Mouse (Mus musculus): ENCODE results near the gene Hexb.

Gene Hexb

DNA sequence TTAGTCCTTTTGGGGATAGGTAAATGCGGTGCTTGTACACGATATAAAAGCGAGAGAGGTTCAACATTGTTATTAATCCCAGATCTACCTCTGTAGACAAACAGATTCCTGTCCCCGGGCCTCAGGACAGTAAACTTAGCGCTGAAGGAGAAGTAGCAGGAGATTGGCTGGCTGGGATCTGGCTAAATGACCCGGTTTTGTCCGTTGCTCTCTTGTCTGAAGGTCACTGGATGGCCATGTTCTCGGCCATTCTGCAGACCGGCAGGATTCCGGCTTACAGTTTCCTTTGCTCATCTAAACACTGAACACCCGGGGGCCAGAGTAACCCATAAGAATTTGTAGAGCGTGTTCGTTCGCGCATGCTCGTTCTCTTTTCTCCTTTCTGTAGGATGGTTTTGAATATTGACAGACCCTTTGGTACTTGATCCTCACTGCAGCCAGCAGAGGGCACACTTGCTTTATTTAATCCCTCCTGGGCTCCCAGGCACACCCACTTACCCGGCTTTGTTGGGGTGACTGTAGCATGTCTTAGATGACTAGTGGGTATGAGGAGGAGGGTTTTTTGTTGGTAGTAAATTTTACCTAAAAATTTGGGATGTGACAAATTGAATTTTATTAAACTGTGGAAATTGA, 36.7 kb upstream of the Hexb start:
- ChIA-PET POLR2A (interaction anchor here in 2 of 4 experiments (0.6 to 1.5 kb wide), 2 partner anchors 44 to 250 kb away, joined by 3 to 4 read pairs; no protein-coding TSS in a partner anchor), CTCF (interaction anchor here in 2 of 4 experiments (0.6 to 2.1 kb wide), 4 partner anchors 12 to 704 kb away, joined by 3 to 8 read pairs (median 4); no protein-coding TSS in a partner anchor)

- CTCF ChIA-PET = interaction anchor here in 3 of 4 experiments (0.6 to 2.1 kb wide), 6 partner anchors 9 to 706 kb away, joined by 3 to 9 read pairs (median 4); no protein-coding TSS in a partner anchor
Measured at GRCm38 (mm10) chr13:97233092-97233491, 34.9 kb upstream of the Hexb start.

GRCm38 (mm10) chr13:97230101-97230500, 31.9 kb upstream of the Hexb start:
- POLR2A ChIA-PET = interaction anchor here in 3 of 4 experiments (0.6 to 3.4 kb wide), 8 partner anchors 10 to 584 kb away, joined by 3 to 14 read pairs (median 6); no protein-coding TSS in a partner anchor
- CTCF ChIA-PET = interaction anchor here in 1 of 4 experiments (0.7 kb wide), 1 partner anchor 114 kb away, joined by 5 read pairs; no protein-coding TSS in a partner anchor

More at GRCm38 (mm10) chr13:97233092-97233491, 34.9 kb upstream of the Hexb start:
- POLR2A ChIA-PET = interaction anchor here in 2 of 4 experiments (0.6 to 1.7 kb wide), 5 partner anchors 11 to 698 kb away, joined by 3 to 4 read pairs (median 3); no protein-coding TSS in a partner anchor

GRCm38 (mm10) chr13:97227795-97228194, 29.6 kb upstream of the Hexb start:
- POLR2A ChIA-PET = interaction anchor here in 3 of 4 experiments (0.6 to 2.0 kb wide), 15 partner anchors 9 to 665 kb away, joined by 3 to 10 read pairs (median 4); partner anchors contain the start of genes Enc1 (in 1 of the 3) and Hexb (in 1 of the 3)

DNA sequence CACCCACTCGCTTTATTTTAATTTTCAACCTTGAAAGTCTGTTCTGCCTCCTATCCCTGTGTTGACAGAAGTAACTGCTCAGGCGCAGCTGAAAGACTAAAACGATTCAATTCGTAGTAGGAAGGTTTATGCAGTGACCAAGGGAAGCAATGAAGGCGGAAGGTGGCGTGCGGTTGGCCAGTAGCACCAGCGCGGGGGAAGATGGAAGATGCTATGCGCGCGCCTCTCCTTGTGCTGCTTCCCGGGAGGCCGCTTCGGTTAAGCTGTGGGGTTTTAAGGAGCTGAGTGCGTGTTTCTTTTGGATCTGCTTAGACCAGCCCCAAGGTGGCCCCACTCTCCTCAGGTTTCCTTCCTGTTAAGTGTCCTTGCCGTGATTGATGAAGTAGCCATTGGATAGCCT, 27.0 kb upstream of the Hexb start:
- ChIA-PET CTCF (interaction anchor here in 2 of 4 experiments (0.5 to 0.7 kb wide), 3 partner anchors 14 to 16 kb away, joined by 3 to 4 read pairs (median 3); partner anchors contain the start of gene Enc1 (in 1 of the 2)), POLR2A (interaction anchor here in 2 of 4 experiments (0.6 to 1.9 kb wide), 8 partner anchors 9 to 399 kb away, joined by 3 to 6 read pairs (median 4); no protein-coding TSS in a partner anchor)

More at GRCm38 (mm10) chr13:97227795-97228194, 29.6 kb upstream of the Hexb start:
- CTCF ChIA-PET = interaction anchor here in 2 of 4 experiments (0.5 to 1.0 kb wide), 2 partner anchors 13 to 324 kb away, joined by 3 to 4 read pairs; partner anchors contain the start of gene Enc1 (in 1 of the 2)

DNA sequence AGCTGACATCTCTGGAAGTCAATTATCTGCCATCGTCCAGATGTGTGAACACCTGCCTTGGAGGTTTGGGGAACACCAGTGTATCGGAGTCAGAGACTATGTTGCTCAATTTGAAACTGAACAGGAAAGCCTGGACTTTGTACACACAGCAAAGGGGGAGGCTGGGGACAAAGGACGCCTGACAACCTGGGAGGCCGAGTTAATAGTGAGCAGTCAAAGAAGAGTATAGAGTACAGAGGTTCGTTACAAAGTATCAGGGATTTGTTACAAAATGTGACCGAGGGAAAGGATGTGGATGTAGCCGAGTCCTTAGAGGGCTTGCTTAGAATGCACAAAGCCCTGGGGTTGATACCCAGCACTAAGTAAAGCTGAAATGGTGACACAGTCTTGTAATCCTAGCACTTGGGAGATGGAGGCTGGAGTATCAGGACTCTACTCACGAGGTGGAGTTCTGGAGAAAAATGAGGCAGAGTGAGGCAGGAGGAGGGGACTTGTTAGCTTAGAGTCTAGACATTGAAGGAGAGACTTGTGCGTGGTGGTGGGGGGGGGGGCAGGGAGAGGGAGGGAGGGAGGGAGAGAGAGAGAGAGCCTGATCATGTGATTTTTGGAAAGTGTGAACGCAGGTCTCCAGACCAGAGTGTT, 26.3 kb upstream of the Hexb start:
- ChIA-PET POLR2A (interaction anchor here in 3 of 4 experiments (0.6 to 1.9 kb wide), 14 partner anchors 9 to 247 kb away, joined by 3 to 7 read pairs (median 4); partner anchors contain the start of genes Enc1 (in 1 of the 3), Gfm2 (in 1 of the 3), Hexb (in 1 of the 3) and Nsa2 (in 1 of the 3)), CTCF (interaction anchor here in 3 of 4 experiments (0.5 to 1.5 kb wide), 4 partner anchors 8 to 17 kb away, joined by 3 to 4 read pairs (median 3); partner anchors contain the start of gene Enc1 (in 1 of the 3))

GRCm38 (mm10) chr13:97223856-97224255, 25.7 kb upstream of the Hexb start:
- ChIA-PET CTCF (interaction anchor here in 2 of 4 experiments (0.6 to 1.5 kb wide), 2 partner anchors 9 to 35 kb away, joined by 3 read pairs; no protein-coding TSS in a partner anchor), POLR2A (interaction anchor here in 3 of 4 experiments (0.6 to 1.9 kb wide), 12 partner anchors 8 to 86 kb away, joined by 3 to 7 read pairs (median 4); partner anchors contain the start of genes Enc1 (in 1 of the 3), Gfm2 (in 1 of the 3), Hexb (in 1 of the 3) and Nsa2 (in 1 of the 3))

DNA sequence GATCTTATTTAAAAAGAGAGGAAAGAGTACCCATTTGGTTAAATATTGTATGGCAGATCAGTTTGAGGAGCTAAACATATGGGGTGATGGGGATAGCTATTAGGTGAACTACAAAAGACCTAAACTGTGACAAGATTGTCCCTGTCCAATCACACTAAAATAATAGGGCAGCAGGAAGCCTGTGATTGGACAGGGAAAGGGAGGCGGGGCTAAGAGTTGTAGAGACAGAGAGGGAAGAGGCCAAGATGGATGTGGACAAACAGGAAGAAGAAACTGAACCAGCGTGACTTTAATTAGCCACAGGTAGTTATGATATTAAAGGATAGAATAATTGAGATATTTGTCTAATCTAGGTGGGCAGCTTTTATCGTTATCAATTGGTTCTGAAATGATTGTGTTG, 21.9 kb upstream of the Hexb start:
- ChIA-PET CTCF (interaction anchor here in 2 of 4 experiments (0.7 to 1.4 kb wide), 3 partner anchors 12 to 811 kb away, joined by 3 to 6 read pairs (median 4); no protein-coding TSS in a partner anchor), POLR2A (interaction anchor here in 3 of 4 experiments (0.7 to 4.5 kb wide), 22 partner anchors 9 to 926 kb away, joined by 3 to 22 read pairs (median 5); partner anchors contain the start of genes Hexb (in 2 of the 3), Enc1 (in 1 of the 3), Gfm2 (in 1 of the 3) and Nsa2 (in 1 of the 3))

- CTCF ChIA-PET = interaction anchor here in 1 of 4 experiments (0.9 kb wide), 1 partner anchor 10 kb away, joined by 3 read pairs; no protein-coding TSS in a partner anchor
Measured at GRCm38 (mm10) chr13:97216196-97216595, 18.0 kb upstream of the Hexb start.

DNA sequence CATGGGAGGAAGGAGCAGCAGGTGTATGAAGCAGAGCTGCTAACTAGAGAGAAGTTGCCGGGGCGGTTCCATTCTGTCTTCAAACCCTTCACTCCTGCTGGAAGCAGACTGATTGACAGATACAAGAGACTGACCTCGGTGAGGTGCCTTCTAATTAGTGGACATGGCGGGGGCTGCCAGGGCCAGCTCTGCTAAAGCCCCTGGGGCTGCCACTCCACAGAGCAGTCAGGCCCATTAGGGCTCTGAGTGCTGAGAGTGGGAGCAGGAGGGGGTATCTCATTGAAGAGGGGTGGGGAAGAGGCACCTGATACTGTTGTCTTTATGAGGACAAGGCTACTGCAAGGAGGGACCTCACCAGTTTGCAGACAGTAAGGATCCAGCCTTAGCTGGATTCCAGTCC, 17.4 kb upstream of the Hexb start:
- ChIA-PET POLR2A (interaction anchor here (0.6 to 3.4 kb wide), 23 partner anchors 8 to 604 kb away, joined by 3 to 15 read pairs (median 4); partner anchors contain the start of genes Enc1 (in 1 of the 4) and Hexb (in 1 of the 4)), CTCF (interaction anchor here in 2 of 4 experiments (0.7 to 0.9 kb wide), 2 partner anchors 10 to 255 kb away, joined by 3 to 12 read pairs; no protein-coding TSS in a partner anchor)

More at GRCm38 (mm10) chr13:97216196-97216595, 18.0 kb upstream of the Hexb start:
- POLR2A ChIA-PET = interaction anchor here in 3 of 4 experiments (0.7 to 3.4 kb wide), 19 partner anchors 8 to 604 kb away, joined by 3 to 15 read pairs (median 4); partner anchors contain the start of genes Hexb (in 2 of the 3) and Enc1 (in 1 of the 3)

DNA sequence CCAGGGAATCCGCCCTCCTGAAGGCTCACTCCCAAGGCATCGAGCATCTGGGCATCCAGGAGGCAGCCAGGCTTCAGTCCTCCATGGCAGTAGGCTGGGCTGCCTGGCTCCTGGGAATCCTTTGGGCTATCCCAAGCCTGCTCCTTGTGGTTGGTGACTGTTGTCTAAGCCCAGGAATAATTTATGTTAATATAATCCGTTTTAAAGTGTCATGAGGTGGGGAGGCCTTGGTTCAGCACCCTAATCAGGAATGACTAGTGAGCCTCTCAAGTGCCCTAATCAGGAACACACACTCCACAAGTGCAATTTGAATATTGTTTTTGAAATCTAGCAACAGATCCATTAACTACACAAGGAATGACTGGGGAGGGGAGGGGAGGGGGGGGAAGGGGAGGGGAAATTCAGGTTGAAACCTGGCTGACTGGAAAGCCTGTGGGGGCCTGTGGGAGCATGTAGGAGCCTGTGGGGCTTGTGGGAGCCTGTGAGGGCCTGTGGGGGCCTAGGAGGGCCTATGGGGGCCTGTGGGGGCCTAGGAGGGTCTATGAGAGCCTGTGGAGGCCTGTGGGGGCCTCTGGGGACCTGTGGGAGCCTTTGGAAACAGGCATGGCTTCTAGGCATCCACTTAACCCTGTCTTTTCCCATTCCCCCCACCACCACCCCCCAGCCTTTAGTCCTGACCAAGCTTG, 16.6 kb upstream of the Hexb start:
- CTCF ChIA-PET = interaction anchor here in 1 of 4 experiments (0.7 kb wide), 1 partner anchor 256 kb away, joined by 12 read pairs; no protein-coding TSS in a partner anchor
- POLR2A ChIA-PET = interaction anchor here (0.6 to 3.9 kb wide), 18 partner anchors 7 to 323 kb away, joined by 3 to 15 read pairs (median 4); partner anchors contain the start of genes Hexb (in 2 of the 4) and Enc1 (in 1 of the 4)

DNA sequence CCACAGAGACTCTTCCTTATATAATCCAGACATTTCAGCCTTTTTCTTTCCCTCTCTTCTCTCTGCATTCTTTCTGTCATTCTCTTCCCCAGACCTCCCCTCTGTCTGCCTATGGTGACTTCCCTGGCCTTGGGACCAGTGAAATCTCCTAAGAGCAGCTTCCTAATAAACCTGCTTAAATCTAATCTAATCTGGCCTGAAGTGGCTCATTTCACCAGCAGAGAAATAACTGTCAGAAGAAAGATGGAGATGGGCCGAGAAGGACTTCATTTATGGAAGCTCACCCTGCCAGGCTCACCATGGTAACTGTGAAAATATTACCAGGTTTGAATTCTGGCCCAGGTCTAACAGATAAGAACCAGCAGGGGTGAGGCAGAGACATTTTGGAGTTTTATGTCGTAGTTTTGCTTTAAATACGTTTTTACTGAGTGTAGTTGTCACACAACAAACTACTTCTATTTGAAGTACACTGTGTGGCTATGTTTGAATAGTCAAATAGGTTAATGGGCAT, 10.4 kb upstream of the Hexb start:
- ChIA-PET CTCF (interaction anchor here in 2 of 4 experiments (0.6 to 1.5 kb wide), 3 partner anchors 10 to 14 kb away, joined by 3 to 4 read pairs (median 3); partner anchors contain the start of gene Hexb (in 1 of the 2)), POLR2A (interaction anchor here in 2 of 4 experiments (0.6 to 6.9 kb wide), 19 partner anchors 9 to 682 kb away, joined by 3 to 53 read pairs (median 5); partner anchors contain the start of genes Gfm2 (in 1 of the 2), Hexb (in 1 of the 2) and Nsa2 (in 1 of the 2))

GRCm38 (mm10) chr13:97208112-97208478, 9.9 kb upstream of the Hexb start:
- ChIA-PET CTCF (interaction anchor here in 2 of 4 experiments (0.5 to 1.5 kb wide), 3 partner anchors 10 to 922 kb away, joined by 3 to 4 read pairs (median 4); partner anchors contain the start of gene Hexb (in 1 of the 2)), POLR2A (interaction anchor here in 3 of 4 experiments (0.6 to 6.9 kb wide), 31 partner anchors 7 to 612 kb away, joined by 3 to 53 read pairs (median 4); partner anchors contain the start of genes Hexb (in 3 of the 3), Enc1 (in 1 of the 3), Gfm2 (in 1 of the 3) and Nsa2 (in 1 of the 3))

GRCm38 (mm10) chr13:97207472-97208111, 9.4 kb upstream of the Hexb start:
- ChIA-PET CTCF (interaction anchor here in 2 of 4 experiments (0.5 to 1.5 kb wide), 4 partner anchors 9 to 923 kb away, joined by 3 to 4 read pairs (median 4); partner anchors contain the start of gene Hexb (in 1 of the 2)), POLR2A (interaction anchor here in 3 of 4 experiments (0.5 to 6.9 kb wide), 38 partner anchors 8 to 613 kb away, joined by 3 to 53 read pairs (median 4); partner anchors contain the start of genes Hexb (in 3 of the 3), Enc1 (in 2 of the 3), Gfm2 (in 2 of the 3) and Nsa2 (in 2 of the 3))

DNA sequence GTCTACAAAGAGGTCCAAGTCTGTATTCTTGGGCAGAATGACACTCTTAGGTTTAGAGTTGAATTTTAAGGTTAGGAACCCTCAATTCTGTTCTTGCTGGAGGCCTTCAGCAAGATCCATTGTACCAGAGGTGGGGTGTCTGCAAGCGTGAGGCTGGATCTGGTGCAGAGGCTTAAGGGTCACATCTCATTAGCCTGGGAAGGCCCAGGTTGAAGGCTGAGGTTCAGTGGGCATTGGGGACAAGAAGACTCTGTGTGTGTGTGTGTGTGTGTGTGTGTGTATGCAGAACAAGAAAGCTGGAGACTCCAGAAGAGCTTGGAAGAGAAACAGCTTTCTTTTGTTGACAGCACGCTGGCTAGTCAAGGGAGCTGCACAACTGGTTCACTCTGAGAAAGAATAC, 7.9 kb upstream of the Hexb start:
- CTCF ChIA-PET = interaction anchor here in 3 of 4 experiments (0.6 to 1.4 kb wide), 8 partner anchors 9 to 732 kb away, joined by 3 to 6 read pairs (median 3); no protein-coding TSS in a partner anchor
- POLR2A ChIA-PET = interaction anchor here in 3 of 4 experiments (0.5 to 19.2 kb wide), 19 partner anchors 8 to 1642 kb away, joined by 3 to 191 read pairs (median 7); partner anchors contain the start of genes Gfm2 (in 1 of the 3), Hexb (in 1 of the 3) and Nsa2 (in 1 of the 3)

All from embryonic stem cell, embryonic (primary cell).